Mouse (Mus musculus): ENCODE measurements around the gene Gm20737. TPM values are rescaled to one million over a fixed set of nuclear protein-coding genes. Genes with fewer than 3 reads are reported as not detected.
"Not testable (repeated sequence)": the region's sequence is repeated elsewhere in the genome, so short reads cannot be mapped to it uniquely, and the experiment has no call there.

Gene Gm20737
- polyA plus RNA-seq (2015; fragmentation: Nextera tagmentation; extraction: Ambion mirVana), result not detected in 2 replicates

DNA sequence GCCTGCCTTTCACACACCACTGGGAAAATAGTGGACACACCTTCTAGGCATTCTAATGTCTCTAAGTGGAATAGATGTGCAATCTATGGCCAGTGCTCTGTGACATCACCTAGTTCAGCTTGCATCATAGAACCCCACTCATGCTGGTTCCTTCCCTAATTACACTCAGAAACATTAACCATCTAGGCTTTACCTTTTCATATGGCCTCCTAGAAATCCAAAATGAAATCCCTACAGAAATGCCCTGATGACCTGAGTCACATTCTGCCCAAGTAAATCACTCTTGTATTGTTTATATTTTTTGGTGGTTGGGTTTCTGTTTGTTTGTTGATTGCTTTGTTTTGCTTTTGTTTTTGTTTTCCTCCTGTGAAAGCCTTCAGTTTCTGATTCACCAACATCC lies at the start of gene Gm20737:
Gm20737 (minus strand) TSS at position 101 of the 400 bp plus-strand sequence.
- not testable (repeated sequence) for H3K4me1 ChIP-seq (replicated peaks); H3K27ac ChIP-seq; H3K27me3 ChIP-seq (replicated peaks); H3K9ac ChIP-seq; H3K4me3 ChIP-seq (replicated peaks); H3K4me2 ChIP-seq (replicated peaks); H3K9me3 ChIP-seq; H3K36me3 ChIP-seq; ATAC-seq

- not testable (repeated sequence) for H3K4me2 ChIP-seq (replicated peaks); H3K4me1 ChIP-seq (replicated peaks); H3K9ac ChIP-seq; ATAC-seq; H3K4me3 ChIP-seq (replicated peaks); H3K9me3 ChIP-seq; H3K27ac ChIP-seq; H3K36me3 ChIP-seq; H3K27me3 ChIP-seq (replicated peaks)
- 77% methylated on average over 1 of the region's 5 CpGs for WGBS
Measured at GRCm38 (mm10) chrY:10553153-10553552, 17.3 kb upstream of the Gm20737 start, which contains the start of gene Gm21775. Gm21775 (plus strand) TSS chrY:10553453.

Other genes starting within 250 kb of the Gm20737 start
- not detected in 2 replicates for gene Gm20834, start 211.5 kb downstream of the Gm20737 start, polyA plus RNA-seq (2015; fragmentation: Nextera tagmentation; extraction: Ambion mirVana)
- not detected in 2 replicates for gene Gm28510, start 123.3 kb downstream of the Gm20737 start, polyA plus RNA-seq (2015; fragmentation: Nextera tagmentation; extraction: Ambion mirVana)
- not detected in 2 replicates for gene Gm21775, start 17.4 kb upstream of the Gm20737 start, polyA plus RNA-seq (2015; fragmentation: Nextera tagmentation; extraction: Ambion mirVana)
- not detected in 2 replicates for gene Gm21900, start 80.3 kb upstream of the Gm20737 start, polyA plus RNA-seq (2015; fragmentation: Nextera tagmentation; extraction: Ambion mirVana)
- gene Gm20777, start 216.4 kb upstream of the Gm20737 start, polyA plus RNA-seq (2015; fragmentation: Nextera tagmentation; extraction: Ambion mirVana), result not detected in 2 replicates

Measured in intestine, embryonic 15.5 days (tissue).